Mouse (Mus musculus) stomach, postnatal 0 days (tissue): ENCODE data around the gene Padi4. TPM values are rescaled to one million over a fixed set of nuclear protein-coding genes. Genes with fewer than 3 reads are reported as not detected.

Experiments used
- ATAC-seq: fragments of 200-750 bp; cut with Nextera tagmentation; 2 replicates; pipeline ENCODE4 v1.8.0; 2017; ENCODE audit not compliant: low FRiP score, low TSS enrichment
- DNase-seq: peaks from one replicate; pipeline ENCODE4 v3.0.0-alpha.2; 2016; ENCODE audit warnings: low spot score
- H3K27ac ChIP-seq: fragments of 300-500 bp; sonication (generic); replicated peaks from 2 replicates; pipeline ENCODE4 v1.5.1; 2014; ENCODE audit warnings: mild to moderate bottlenecking, control low read depth
- H3K27me3 ChIP-seq: fragments of 300-500 bp; sonication (generic); 2 replicates; pipeline ENCODE4 v1.6.1; 2014; ENCODE audit warnings: low read length; ENCODE audit not compliant: control insufficient read depth, insufficient read depth
- H3K36me3 ChIP-seq: fragments of 300-500 bp; sonication (generic); 2 replicates; pipeline ENCODE4 v1.6.1; 2014; ENCODE audit warnings: low read length, mixed read lengths; ENCODE audit not compliant: control insufficient read depth, insufficient read depth
- H3K4me1 ChIP-seq: fragments of 300-500 bp; sonication (generic); replicated peaks from 2 replicates; pipeline ENCODE4 v1.6.1; 2014; ENCODE audit warnings: antibody characterized with exemption; ENCODE audit not compliant: control insufficient read depth, insufficient read depth
- H3K4me2 ChIP-seq: fragments of 300-500 bp; sonication (generic); replicated peaks from 2 replicates; pipeline ENCODE4 v1.6.1; 2014; ENCODE audit warnings: low read depth, mild to moderate bottlenecking, control low read depth, moderate library complexity
- H3K4me3 ChIP-seq: fragments of 300-500 bp; sonication (generic); 2 replicates; pipeline ENCODE4 v1.5.1; 2014; ENCODE audit warnings: low read depth, low read length, control low read depth
- H3K9ac ChIP-seq: fragments of 300-500 bp; sonication (generic); 2 replicates; pipeline ENCODE4 v1.6.1; 2014; ENCODE audit warnings: mild to moderate bottlenecking, low read length, control low read depth, mixed read lengths
- H3K9me3 ChIP-seq: fragments of 300-500 bp; sonication (generic); 2 replicates; pipeline ENCODE4 v1.6.1; 2016; ENCODE audit warnings: low read length; ENCODE audit not compliant: control insufficient read depth
- CTCF ChIP-seq: IDR thresholded peaks from 2 replicates; pipeline ENCODE4 v1.5.1; 2016; ENCODE audit warnings: antibody characterized with exemption, low read depth, mild to moderate bottlenecking, moderate library complexity
- EP300 ChIP-seq: optimal IDR thresholded peaks from 2 replicates; pipeline ENCODE3; 2016; ENCODE audit warnings: antibody characterized with exemption
- WGBS: fragments of 180-500 bp; shearing (Covaris S2); extraction: QIAGEN DNeasy Blood & Tissue Kit; methylation state at CpG from one replicate; pipeline ENCODE4 v1.1.7; 2014; 5-methylcytosine and 5-hydroxymethylcytosine counted together
- polyA plus RNA-seq: library from polyadenylated mRNA; unstranded; fragments of >200 nt; fragmentation: Nextera tagmentation; extraction: Ambion mirVana; gene quantifications from 2 replicates; pipeline ENCODE4 v1.2.1, GENCODE M21; 2015

The Padi4 gene
- polyA plus RNA-seq, 1 experiment from 2014 or later = 0.23 TPM

DNA sequence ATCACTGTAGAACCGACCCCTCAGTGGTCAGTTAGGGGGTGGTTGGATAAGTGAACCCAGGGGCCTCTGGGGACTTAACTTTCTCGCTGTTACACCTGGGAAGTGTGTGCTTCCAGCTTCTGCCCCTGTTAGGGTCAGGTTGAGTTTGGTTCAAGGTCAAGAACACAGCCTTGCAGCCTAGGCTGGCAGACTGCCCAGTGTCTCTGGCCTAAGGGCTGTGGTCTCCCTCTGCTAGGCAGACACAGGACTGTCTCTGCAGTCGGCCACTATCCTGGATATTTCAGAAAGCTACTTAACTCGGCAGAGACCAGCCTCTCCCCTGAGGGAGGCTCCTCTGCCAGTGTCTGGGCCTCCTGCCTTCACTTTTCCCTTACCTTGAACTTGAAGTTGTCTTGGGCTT is 69.9 kb downstream of the Padi4 start:
- H3K4me1 ChIP-seq = peaks cover 4% of the 10 kb centered on the region; the same call in 1 of the 2 replicates
- peak overlapping the region; percentile 91 for H3K4me2 ChIP-seq
- peak overlapping the region; percentile 31; the same call in 1 of the 2 replicates for H3K9ac ChIP-seq
- H3K4me3 ChIP-seq = no peak overlapping the region
- DNase-seq (no peak), ATAC-seq (no peak)
- H3K9me3 ChIP-seq = no peaks in the 10 kb centered on the region
- WGBS = 47% methylated on average over 4 of the region's 4 CpGs
- no peaks in the 10 kb centered on the region for H3K27me3 ChIP-seq
- no peak for TF ChIP-seq CTCF
- TF ChIP-seq EP300 = no peak
- no peak overlapping the region for H3K27ac ChIP-seq
- H3K36me3 ChIP-seq = no peaks in the 10 kb centered on the region

DNA sequence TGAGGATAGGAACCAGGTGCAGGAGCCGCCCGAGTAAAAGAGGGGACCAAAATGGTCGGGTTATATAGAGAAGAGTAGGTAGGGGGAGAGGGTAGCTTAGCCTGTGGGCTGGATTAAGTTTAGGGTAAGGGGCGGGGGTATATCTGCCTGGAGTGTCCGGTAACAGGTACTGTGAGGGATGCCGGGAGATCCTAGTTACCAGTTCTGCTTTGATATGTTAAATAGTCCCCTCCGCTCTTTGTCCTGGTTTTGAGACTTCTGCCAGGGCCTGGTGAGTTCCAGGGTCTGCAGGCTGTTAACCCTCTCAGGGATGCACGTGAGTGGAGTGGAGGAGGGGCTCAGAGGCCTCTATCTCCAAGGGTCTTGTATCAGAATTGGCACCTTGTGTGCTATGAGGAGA is 70.4 kb downstream of the Padi4 start:
- WGBS = 14% methylated on average over 8 of the region's 8 CpGs
- Histone ChIP-seq H3K36me3 (no peaks in the 10 kb centered on the region), H3K27ac (no peak overlapping the region), H3K4me1 (peaks cover 4% of the 10 kb centered on the region; the same call in 1 of the 2 replicates), H3K9me3 (no peaks in the 10 kb centered on the region), H3K4me3 (peak overlapping the region; percentile 75; the same call in 1 of the 2 replicates), H3K27me3 (no peaks in the 10 kb centered on the region), H3K4me2 (peak overlapping the region; percentile 91), H3K9ac (peak overlapping the region; percentile 88)
- TF ChIP-seq CTCF (no peak), EP300 (no peak)
- DNase-seq (no peak), ATAC-seq (no peak)

DNA sequence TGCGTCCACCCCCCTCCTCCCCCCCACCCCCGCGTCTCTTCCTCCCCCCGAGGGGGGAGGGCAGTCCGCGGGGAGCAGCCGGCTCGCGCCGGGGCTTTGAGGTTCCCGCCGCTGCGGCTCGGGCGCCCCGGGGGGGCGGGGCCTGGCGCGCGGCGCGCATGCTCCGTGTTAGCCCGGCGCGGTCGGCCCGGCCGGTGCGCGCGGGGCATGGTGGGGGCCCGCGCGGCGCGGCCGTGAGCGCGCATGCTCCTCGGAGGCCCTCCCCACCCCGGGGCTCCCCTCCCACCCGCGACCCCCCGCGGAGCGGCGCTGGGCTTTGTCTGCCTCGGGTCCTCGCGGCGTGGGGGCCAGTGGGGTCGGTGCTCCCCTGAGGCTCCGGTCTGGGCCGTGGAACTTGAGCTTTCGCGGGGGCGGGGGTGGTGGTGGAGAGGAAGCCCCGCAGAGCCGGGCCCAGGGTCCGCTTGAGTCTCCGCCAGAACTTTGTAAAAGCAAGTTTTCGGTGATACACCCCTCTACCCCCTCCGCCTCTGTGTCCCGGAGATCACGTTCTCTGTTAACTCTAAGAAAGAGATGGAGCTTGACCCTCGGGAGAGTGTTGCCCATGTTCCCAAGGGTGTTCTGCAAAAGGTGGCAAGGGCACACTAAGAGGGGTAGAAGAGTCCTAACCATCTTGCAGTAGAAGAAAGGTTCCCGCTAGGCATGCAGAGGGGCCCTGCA is 71.3 kb downstream of the Padi4 start:
- WGBS = under 1% methylated on average over 31 of the region's 68 CpGs
- H3K4me1 ChIP-seq = peaks cover 2% of the 10 kb centered on the region; the same call in 1 of the 2 replicates

DNA sequence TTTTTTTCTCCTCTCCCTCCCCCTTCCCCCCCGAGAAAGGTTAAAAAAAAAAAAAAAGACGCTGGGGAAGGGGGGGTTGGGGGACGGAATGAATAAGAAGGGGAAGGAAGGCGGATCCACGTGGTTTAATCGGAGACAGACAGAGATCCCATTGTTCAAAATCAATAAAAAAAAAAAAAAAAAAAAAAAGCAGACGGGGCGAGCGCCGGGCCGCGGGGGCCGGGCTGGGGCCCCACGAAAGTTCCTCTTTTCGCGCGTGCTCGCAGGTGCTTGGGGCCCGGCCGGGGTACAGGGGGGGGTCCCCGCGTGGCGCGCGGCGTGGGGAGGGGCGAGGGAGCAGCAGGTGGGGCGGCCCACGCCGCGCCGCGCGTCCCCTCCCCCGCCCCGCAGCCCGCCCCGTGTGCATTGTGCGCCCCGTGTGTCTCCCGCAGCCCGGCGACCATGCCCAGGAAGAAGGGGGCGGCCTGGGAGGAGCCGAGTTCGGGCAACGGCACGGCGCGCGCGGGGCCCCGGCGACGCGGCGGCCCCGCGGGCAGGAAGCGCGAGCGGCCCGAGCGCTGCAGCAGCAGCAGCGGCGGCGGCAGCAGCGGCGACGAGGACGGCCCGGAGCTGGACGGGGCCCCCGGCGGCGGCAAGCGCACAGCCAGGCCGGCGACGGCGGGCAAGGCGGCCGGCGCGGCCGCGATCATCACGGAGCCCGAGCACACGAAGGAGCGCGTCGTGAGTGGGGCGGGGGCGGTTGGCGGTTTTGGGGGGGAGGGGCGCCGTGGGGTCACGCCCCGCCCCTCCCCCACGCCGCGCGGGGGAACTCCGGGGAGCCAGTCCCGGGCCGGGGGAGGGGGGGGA is 72.1 kb downstream of the Padi4 start:
- DNase-seq = peak; percentile 56
- peaks cover 2% of the 10 kb centered on the region; the same call in 1 of the 2 replicates for H3K4me1 ChIP-seq

More for the DNA sequence above, 71.3 kb downstream of the Padi4 start:
- Histone ChIP-seq H3K9ac (peak overlapping the region; percentile 88), H3K27me3 (no peaks in the 10 kb centered on the region), H3K27ac (peak overlapping the region; percentile 95), H3K9me3 (no peaks in the 10 kb centered on the region), H3K36me3 (no peaks in the 10 kb centered on the region), H3K4me2 (peak overlapping the region; percentile 91), H3K4me3 (peak overlapping the region; percentile 75)
- ATAC-seq (peak; percentile 73), DNase-seq (peak; percentile 88)
- TF ChIP-seq CTCF = no peak
- no peak for TF ChIP-seq EP300

DNA sequence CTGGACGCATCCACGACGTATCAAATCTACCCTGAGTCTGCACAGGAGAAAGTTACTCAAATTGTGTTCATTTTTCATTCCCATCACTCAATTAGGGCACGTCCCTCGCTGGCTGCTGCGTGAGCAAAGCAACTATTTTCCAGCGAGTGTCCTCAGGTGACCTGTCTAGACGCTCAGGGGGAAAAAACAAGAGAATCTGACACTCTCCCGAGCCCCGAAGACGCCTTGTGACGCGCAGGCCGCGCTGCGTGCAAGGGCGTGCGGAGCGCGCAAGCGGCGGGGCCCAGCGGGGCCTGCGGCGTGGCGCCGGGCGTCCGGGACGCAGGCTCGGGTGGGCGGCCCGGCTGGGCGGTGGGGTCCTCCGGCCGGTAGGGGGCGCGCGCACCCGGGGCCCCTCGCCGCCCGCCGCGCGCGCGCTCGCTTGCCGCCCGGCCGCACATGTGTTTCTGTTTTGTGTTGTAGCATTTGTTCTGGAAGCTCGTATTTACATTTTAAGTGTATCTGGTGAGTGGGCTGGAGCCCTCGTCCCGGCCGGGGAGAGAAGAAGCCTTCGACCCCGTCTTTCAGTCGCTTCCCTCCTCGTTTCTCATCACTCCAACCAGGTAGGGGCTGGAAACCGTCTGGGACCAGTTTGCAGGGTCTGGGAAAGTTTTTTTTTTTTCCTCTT is 72.9 kb downstream of the Padi4 start:
- H3K9ac ChIP-seq = peak overlapping the region; percentile 88
- ATAC-seq = peak; percentile 79
- H3K4me3 ChIP-seq = peak overlapping the region; percentile 75
- H3K9me3 ChIP-seq = no peaks in the 10 kb centered on the region
- under 1% methylated on average over 52 of the region's 61 CpGs for WGBS
- no peaks in the 10 kb centered on the region for H3K36me3 ChIP-seq
- peak; percentile 84 for DNase-seq
- H3K4me2 ChIP-seq = peak overlapping the region; percentile 91
- TF ChIP-seq CTCF (peak; percentile 24; the same call in 1 of the 2 replicates), EP300 (no peak)
- H3K27me3 ChIP-seq = no peaks in the 10 kb centered on the region
- peak overlapping the region; percentile 95 for H3K27ac ChIP-seq
- H3K4me1 ChIP-seq = peaks cover 2% of the 10 kb centered on the region; the same call in 1 of the 2 replicates

More for the DNA sequence above, 72.1 kb downstream of the Padi4 start:
- WGBS = under 1% methylated on average over 49 of the region's 107 CpGs
- H3K4me3 ChIP-seq = peak overlapping the region; percentile 75
- H3K27ac ChIP-seq = peak overlapping the region; percentile 95
- peak overlapping the region; percentile 91 for H3K4me2 ChIP-seq
- TF ChIP-seq CTCF = no peak
- no peaks in the 10 kb centered on the region for H3K27me3 ChIP-seq
- ATAC-seq = peak; percentile 4; the same call in 1 of the 2 replicates
- no peaks in the 10 kb centered on the region for H3K36me3 ChIP-seq
- no peaks in the 10 kb centered on the region for H3K9me3 ChIP-seq
- peak overlapping the region; percentile 88 for H3K9ac ChIP-seq
